In genomic region chr6:111883946-111884345, GRCm38 (mm10) we compare ENCODE assay signal across 15 mouse cellular contexts.
"Had no signal": no experiment of that assay in that cellular context is flagged by ENCODE, and none has a peak within 500 bp of the region (broad histone marks: within the 10 kb centered on the region; RNA-seq: fewer than 3 reads in every experiment).

No protein-coding gene starts in this region.

- H3K9me3 ChIP-seq: limb, embryonic 12.5 days; liver, embryonic 12.5 days; liver, embryonic 15.5 days had no signal

- ATAC-seq: liver, embryonic 12.5 days had no signal

- DNase-seq: kidney, postnatal 10 days; kidney, postnatal 36 days; layer of hippocampus, postnatal 36 days; liver; lung, adult 18-20 months; lung, postnatal 14 days; lung, postnatal 4 days; midbrain, embryonic 14.5 days; thymus, adult 18-20 months; thymus, postnatal 36 days had no signal

- H3K4me3 ChIP-seq: left cerebral cortex, adult 2 months; limb, embryonic 12.5 days; liver, embryonic 12.5 days; liver, embryonic 15.5 days had no signal

- H3K9ac ChIP-seq: limb, embryonic 12.5 days; liver, embryonic 12.5 days; liver, embryonic 15.5 days had no signal

- H3K4me1 ChIP-seq: limb, embryonic 12.5 days; liver, embryonic 12.5 days; liver, embryonic 15.5 days had no signal

- H3K27me3 ChIP-seq: limb, embryonic 12.5 days; liver, embryonic 12.5 days; liver, embryonic 15.5 days had no signal

- H3K27ac ChIP-seq: left cerebral cortex, adult 2 months; limb, embryonic 12.5 days; liver, embryonic 12.5 days; liver, embryonic 15.5 days had no signal

- H3K4me2 ChIP-seq: limb, embryonic 12.5 days; liver, embryonic 12.5 days; liver, embryonic 15.5 days; midbrain, embryonic 11.5 days had no signal

- H3K36me3 ChIP-seq: limb, embryonic 12.5 days; liver, embryonic 12.5 days; liver, embryonic 15.5 days had no signal
